Mouse (Mus musculus): Measurements from ENCODE around the gene Plac1. TPM values are rescaled to one million over a fixed set of nuclear protein-coding genes. Genes with fewer than 3 reads are reported as not detected.
"Not testable (repeated sequence)": the region's sequence is repeated elsewhere in the genome, so short reads cannot be mapped to it uniquely, and the experiment has no call there.

Plac1 gene
- 1.4 and 2.8 TPM in 2 replicates for polyA plus RNA-seq (2014; fragmentation: Nextera tagmentation; extraction: Ambion mirVana)

GRCm38 (mm10) chrX:53240011-53240410, at the start of gene Plac1:
Gene Plac1, minus strand, starts transcription at chrX:53240111.
- 72% methylated on average over 4 of the region's 4 CpGs for WGBS
- Histone ChIP-seq H3K9me3 (ENCODE audit: control insufficient read depth, low read length) (no peaks in the 10 kb centered on the region), H3K27me3 (ENCODE audit: control insufficient read depth, insufficient read depth, low read length) (no peaks in the 10 kb centered on the region), H3K36me3 (ENCODE audit: control insufficient read depth, insufficient read depth, low read length) (no peaks in the 10 kb centered on the region), H3K4me1 (replicated peaks; ENCODE audit: control insufficient read depth, insufficient read depth, low read length) (no peaks in the 10 kb centered on the region), H3K9ac (ENCODE audit: low read length) (no peak within 1 kb of the TSS), H3K27ac (ENCODE audit: low read depth, low read length) (no peak within 1 kb of the TSS), H3K4me2 (ENCODE audit: low read depth, low read length, severe bottlenecking) (no peak within 1 kb of the TSS), H3K4me3 (ENCODE audit: low read depth, low read length) (no peak within 1 kb of the TSS)
- DNase-seq (ENCODE audit: low spot score) (no peak), ATAC-seq (replicated peaks; ENCODE audit: low FRiP score) (no peak)

GRCm38 (mm10) chrX:53287924-53288323, 48.0 kb upstream of the Plac1 start:
- no peak overlapping the region for H3K4me2 ChIP-seq (ENCODE audit: low read depth, low read length, severe bottlenecking)
- ATAC-seq (replicated peaks; ENCODE audit: low FRiP score), result no peak
- 87% methylated on average over 5 of the region's 5 CpGs for WGBS
- no peak overlapping the region for H3K4me3 ChIP-seq (ENCODE audit: low read depth, low read length)
- no peaks in the 10 kb centered on the region for H3K27me3 ChIP-seq (ENCODE audit: control insufficient read depth, insufficient read depth, low read length)
- DNase-seq (ENCODE audit: low spot score), result no peak
- no peak overlapping the region for H3K27ac ChIP-seq (ENCODE audit: low read depth, low read length)
- H3K4me1 ChIP-seq (replicated peaks; ENCODE audit: control insufficient read depth, insufficient read depth, low read length), result no peaks in the 10 kb centered on the region
- H3K36me3 ChIP-seq (ENCODE audit: control insufficient read depth, insufficient read depth, low read length), result no peaks in the 10 kb centered on the region
- H3K9me3 ChIP-seq (ENCODE audit: control insufficient read depth, low read length), result no peaks in the 10 kb centered on the region
- H3K9ac ChIP-seq (ENCODE audit: low read length), result no peak overlapping the region

- no peak within 1 kb of the TSS for H3K4me3 ChIP-seq (ENCODE audit: low read depth, low read length)
- no peaks in the 10 kb centered on the region for H3K36me3 ChIP-seq (ENCODE audit: control insufficient read depth, insufficient read depth, low read length)
- H3K27ac ChIP-seq (ENCODE audit: low read depth, low read length), result no peak within 1 kb of the TSS
- H3K9ac ChIP-seq (ENCODE audit: low read length), result no peak within 1 kb of the TSS
- no peaks in the 10 kb centered on the region for H3K9me3 ChIP-seq (ENCODE audit: control insufficient read depth, low read length)
- no peak for DNase-seq (ENCODE audit: low spot score)
- ATAC-seq (replicated peaks; ENCODE audit: low FRiP score), result no peak
- no peaks in the 10 kb centered on the region for H3K27me3 ChIP-seq (ENCODE audit: control insufficient read depth, insufficient read depth, low read length)
- H3K4me1 ChIP-seq (replicated peaks; ENCODE audit: control insufficient read depth, insufficient read depth, low read length), result no peaks in the 10 kb centered on the region
- WGBS, result 57% methylated on average over 1 of the region's 1 CpGs
- H3K4me2 ChIP-seq (ENCODE audit: low read depth, low read length, severe bottlenecking), result no peak within 1 kb of the TSS
Observed at GRCm38 (mm10) chrX:53273124-53273523, 33.2 kb upstream of the Plac1 start, which contains the start of gene Fam122c. Gene Fam122c, plus strand, starts transcription at chrX:53273424.

GRCm38 (mm10) chrX:53271628-53272027, 31.7 kb upstream of the Plac1 start:
- not testable (repeated sequence) for ATAC-seq (replicated peaks; ENCODE audit: low FRiP score)

GRCm38 (mm10) chrX:53270063-53270432, 30.1 kb upstream of the Plac1 start:
- DNase-seq (ENCODE audit: low spot score) (peak; percentile 51), ATAC-seq (replicated peaks; ENCODE audit: low FRiP score) (peak; percentile 31)
- Histone ChIP-seq H3K9ac (ENCODE audit: low read length) (0 out of 2 replicates have a peak overlapping the region, but pooled peaks have one; percentile 20), H3K27ac (ENCODE audit: low read depth, low read length) (no peak overlapping the region), H3K27me3 (ENCODE audit: control insufficient read depth, insufficient read depth, low read length) (no peaks in the 10 kb centered on the region), H3K36me3 (ENCODE audit: control insufficient read depth, insufficient read depth, low read length) (no peaks in the 10 kb centered on the region), H3K9me3 (ENCODE audit: control insufficient read depth, low read length) (no peaks in the 10 kb centered on the region), H3K4me2 (ENCODE audit: low read depth, low read length, severe bottlenecking) (peak overlapping the region; percentile 34; the same call in 1 of the 2 replicates), H3K4me1 (replicated peaks; ENCODE audit: control insufficient read depth, insufficient read depth, low read length) (no peaks in the 10 kb centered on the region), H3K4me3 (ENCODE audit: low read depth, low read length) (peak overlapping the region; percentile 52; the same call in 1 of the 2 replicates)
- 20% methylated on average over 10 of the region's 10 CpGs for WGBS

More at GRCm38 (mm10) chrX:53271628-53272027, 31.7 kb upstream of the Plac1 start:
- not testable (repeated sequence) for H3K27me3 ChIP-seq (ENCODE audit: control insufficient read depth, insufficient read depth, low read length); DNase-seq (ENCODE audit: low spot score); H3K4me3 ChIP-seq (ENCODE audit: low read depth, low read length); H3K27ac ChIP-seq (ENCODE audit: low read depth, low read length); H3K4me2 ChIP-seq (ENCODE audit: low read depth, low read length, severe bottlenecking); H3K4me1 ChIP-seq (replicated peaks; ENCODE audit: control insufficient read depth, insufficient read depth, low read length); H3K9me3 ChIP-seq (ENCODE audit: control insufficient read depth, low read length); H3K36me3 ChIP-seq (ENCODE audit: control insufficient read depth, insufficient read depth, low read length); H3K9ac ChIP-seq (ENCODE audit: low read length)
- WGBS, result 85% methylated on average over 3 of the region's 3 CpGs

- Histone ChIP-seq H3K4me1 (replicated peaks; ENCODE audit: control insufficient read depth, insufficient read depth, low read length) (no peaks in the 10 kb centered on the region), H3K36me3 (ENCODE audit: control insufficient read depth, insufficient read depth, low read length) (no peaks in the 10 kb centered on the region), H3K27me3 (ENCODE audit: control insufficient read depth, insufficient read depth, low read length) (no peaks in the 10 kb centered on the region), H3K9me3 (ENCODE audit: control insufficient read depth, low read length) (no peaks in the 10 kb centered on the region), H3K4me2 (ENCODE audit: low read depth, low read length, severe bottlenecking) (peak within 1 kb of the TSS; percentile 53), H3K27ac (ENCODE audit: low read depth, low read length) (peak within 1 kb of the TSS; percentile 76), H3K9ac (ENCODE audit: low read length) (peak within 1 kb of the TSS; percentile 65), H3K4me3 (ENCODE audit: low read depth, low read length) (peak within 1 kb of the TSS; percentile 52)
- DNase-seq (ENCODE audit: low spot score) (peak; percentile 93), ATAC-seq (replicated peaks; ENCODE audit: low FRiP score) (peak; percentile 89)
- WGBS, result 23% methylated on average over 40 of the region's 40 CpGs
Observed at GRCm38 (mm10) chrX:53269289-53270062, 29.6 kb upstream of the Plac1 start, which contains the start of gene Fam122b. Gene Fam122b, minus strand, starts transcription at chrX:53269805.

- no peaks in the 10 kb centered on the region for H3K36me3 ChIP-seq (ENCODE audit: control insufficient read depth, insufficient read depth, low read length)
- DNase-seq (ENCODE audit: low spot score) (peak; percentile 83), ATAC-seq (replicated peaks; ENCODE audit: low FRiP score) (peak; percentile 92)
- H3K4me1 ChIP-seq (replicated peaks; ENCODE audit: control insufficient read depth, insufficient read depth, low read length), result no peaks in the 10 kb centered on the region
- 18% methylated on average over 10 of the region's 10 CpGs for WGBS
- no peaks in the 10 kb centered on the region for H3K9me3 ChIP-seq (ENCODE audit: control insufficient read depth, low read length)
- H3K27me3 ChIP-seq (ENCODE audit: control insufficient read depth, insufficient read depth, low read length), result no peaks in the 10 kb centered on the region
- peak overlapping the region; percentile 53 for H3K4me2 ChIP-seq (ENCODE audit: low read depth, low read length, severe bottlenecking)
- no peak overlapping the region for H3K27ac ChIP-seq (ENCODE audit: low read depth, low read length)
- H3K4me3 ChIP-seq (ENCODE audit: low read depth, low read length), result peak overlapping the region; percentile 52
- peak overlapping the region; percentile 65 for H3K9ac ChIP-seq (ENCODE audit: low read length)
Observed at GRCm38 (mm10) chrX:53268856-53269255, 28.9 kb upstream of the Plac1 start.

- Histone ChIP-seq H3K4me1 (replicated peaks; ENCODE audit: control insufficient read depth, insufficient read depth, low read length) (no peaks in the 10 kb centered on the region), H3K9ac (ENCODE audit: low read length) (no peak overlapping the region), H3K27ac (ENCODE audit: low read depth, low read length) (no peak overlapping the region), H3K9me3 (ENCODE audit: control insufficient read depth, low read length) (no peaks in the 10 kb centered on the region), H3K4me2 (ENCODE audit: low read depth, low read length, severe bottlenecking) (no peak overlapping the region), H3K4me3 (ENCODE audit: low read depth, low read length) (no peak overlapping the region), H3K36me3 (ENCODE audit: control insufficient read depth, insufficient read depth, low read length) (no peaks in the 10 kb centered on the region), H3K27me3 (ENCODE audit: control insufficient read depth, insufficient read depth, low read length) (no peaks in the 10 kb centered on the region)
- ATAC-seq (replicated peaks; ENCODE audit: low FRiP score) (no peak), DNase-seq (ENCODE audit: low spot score) (no peak)
- WGBS, result 80% methylated on average over 9 of the region's 9 CpGs
Observed at GRCm38 (mm10) chrX:53266186-53266585, 26.3 kb upstream of the Plac1 start.

GRCm38 (mm10) chrX:53255195-53255594, 15.3 kb upstream of the Plac1 start:
- H3K4me2 ChIP-seq (ENCODE audit: low read depth, low read length, severe bottlenecking), result no peak overlapping the region
- no peaks in the 10 kb centered on the region for H3K36me3 ChIP-seq (ENCODE audit: control insufficient read depth, insufficient read depth, low read length)
- ATAC-seq (replicated peaks; ENCODE audit: low FRiP score), result no peak
- H3K4me1 ChIP-seq (replicated peaks; ENCODE audit: control insufficient read depth, insufficient read depth, low read length), result no peaks in the 10 kb centered on the region
- H3K9ac ChIP-seq (ENCODE audit: low read length), result no peak overlapping the region
- H3K27ac ChIP-seq (ENCODE audit: low read depth, low read length), result no peak overlapping the region
- DNase-seq (ENCODE audit: low spot score), result no peak
- no peaks in the 10 kb centered on the region for H3K9me3 ChIP-seq (ENCODE audit: control insufficient read depth, low read length)
- no peaks in the 10 kb centered on the region for H3K27me3 ChIP-seq (ENCODE audit: control insufficient read depth, insufficient read depth, low read length)
- H3K4me3 ChIP-seq (ENCODE audit: low read depth, low read length), result no peak overlapping the region

Measured in forebrain, embryonic 11.5 days (tissue).